Mouse (Mus musculus): ENCODE data around the gene Ap1m1. TPM values are rescaled to one million over a fixed set of nuclear protein-coding genes. Genes with fewer than 3 reads are reported as not detected.

The Ap1m1 gene
- 222 and 230 TPM in 2 replicates for polyA plus RNA-seq (2012; rRNA removed)

DNA sequence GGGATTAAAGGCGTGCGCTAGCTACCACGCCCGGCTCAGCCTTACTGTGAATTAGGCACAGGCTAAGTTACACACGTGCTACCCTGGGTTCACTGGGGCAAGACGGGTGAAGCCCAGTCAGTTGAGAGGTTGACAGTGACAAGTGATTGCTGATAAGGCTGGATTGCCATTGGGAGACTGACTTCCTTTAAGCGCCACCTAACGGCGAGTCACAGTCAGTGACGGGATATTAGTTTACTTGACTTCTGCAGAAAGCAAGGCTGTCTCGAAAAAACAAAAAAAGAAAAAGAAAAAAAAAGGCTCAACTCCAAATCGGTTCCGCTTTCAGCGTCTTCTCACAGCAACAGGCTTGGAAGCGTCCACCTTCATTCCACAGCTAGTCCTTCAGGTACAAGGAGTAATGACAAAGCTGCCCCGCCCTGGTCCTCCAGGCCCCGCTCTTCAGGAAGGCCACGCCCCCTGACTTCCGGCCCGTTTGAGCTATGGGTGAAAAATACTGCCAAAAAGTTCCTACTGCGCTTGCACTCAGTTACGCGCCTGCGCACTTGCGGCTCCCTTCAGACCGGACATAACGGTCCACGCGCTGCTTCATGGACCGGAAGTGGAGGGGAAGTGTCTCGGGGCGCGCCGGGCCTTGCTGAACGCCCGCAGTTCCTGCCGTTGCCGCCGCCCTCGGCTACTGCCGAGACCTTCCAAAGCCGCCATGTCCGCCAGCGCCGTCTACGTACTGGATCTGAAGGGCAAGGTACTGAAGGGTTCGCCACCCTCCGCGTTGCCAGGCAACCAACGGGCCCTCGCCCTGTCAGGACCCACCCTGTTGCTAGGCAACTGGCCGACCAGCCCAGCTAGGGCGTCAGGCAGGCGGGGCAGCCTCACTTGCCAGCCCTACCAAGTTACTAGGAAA lies at the start of gene Ap1m1:
TSS of gene Ap1m1 (plus strand) at position 520 of the 904 bp plus-strand sequence.

DNA sequence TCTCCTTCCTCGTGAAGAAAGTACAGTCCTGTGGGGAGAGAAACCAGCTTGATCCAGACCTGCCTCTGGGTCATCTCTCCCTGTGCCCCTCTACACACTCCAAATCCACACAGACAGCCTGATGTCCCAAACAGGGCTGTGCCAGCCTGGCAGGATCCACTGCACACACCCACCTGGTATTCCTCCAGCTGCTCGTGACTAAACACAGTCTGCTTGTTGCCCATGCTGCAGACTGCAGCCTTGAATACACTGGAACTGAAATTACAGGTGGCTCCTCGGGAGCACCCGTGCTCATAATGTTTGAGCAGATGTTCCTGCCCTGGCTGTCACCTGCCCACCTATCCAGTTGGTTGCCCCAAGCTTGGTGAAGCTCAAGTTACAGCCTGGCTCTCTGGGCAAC lies 27.1 kb upstream of the Ap1m1 start, which contains the start of gene Cib3:
TSS of gene Cib3 (minus strand) at position 87 of the 400 bp plus-strand sequence.

DNA sequence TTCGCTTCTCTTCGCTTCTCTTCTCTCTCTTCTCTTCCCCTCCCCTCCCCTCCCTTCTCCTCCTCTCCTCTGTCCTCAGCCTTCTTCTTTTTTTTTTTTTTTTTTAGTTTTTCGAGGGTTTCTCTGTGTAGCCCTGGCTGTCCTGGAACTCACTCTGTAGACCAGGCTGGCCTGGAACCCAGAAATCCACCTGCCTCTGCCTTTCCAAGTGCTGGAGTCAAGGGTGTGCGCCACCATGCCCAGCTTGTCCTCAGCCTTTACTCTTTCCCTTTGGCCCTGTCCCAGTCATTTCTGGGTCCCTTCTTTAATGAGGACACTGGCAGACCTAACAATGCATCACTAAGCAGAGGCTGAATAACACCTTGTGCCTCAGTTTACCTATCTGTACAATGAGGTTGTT lies 26.3 kb upstream of the Ap1m1 start, which contains the start of gene Gm11034:
TSS of gene Gm11034 (minus strand) at position 101 of the 400 bp plus-strand sequence.

DNA sequence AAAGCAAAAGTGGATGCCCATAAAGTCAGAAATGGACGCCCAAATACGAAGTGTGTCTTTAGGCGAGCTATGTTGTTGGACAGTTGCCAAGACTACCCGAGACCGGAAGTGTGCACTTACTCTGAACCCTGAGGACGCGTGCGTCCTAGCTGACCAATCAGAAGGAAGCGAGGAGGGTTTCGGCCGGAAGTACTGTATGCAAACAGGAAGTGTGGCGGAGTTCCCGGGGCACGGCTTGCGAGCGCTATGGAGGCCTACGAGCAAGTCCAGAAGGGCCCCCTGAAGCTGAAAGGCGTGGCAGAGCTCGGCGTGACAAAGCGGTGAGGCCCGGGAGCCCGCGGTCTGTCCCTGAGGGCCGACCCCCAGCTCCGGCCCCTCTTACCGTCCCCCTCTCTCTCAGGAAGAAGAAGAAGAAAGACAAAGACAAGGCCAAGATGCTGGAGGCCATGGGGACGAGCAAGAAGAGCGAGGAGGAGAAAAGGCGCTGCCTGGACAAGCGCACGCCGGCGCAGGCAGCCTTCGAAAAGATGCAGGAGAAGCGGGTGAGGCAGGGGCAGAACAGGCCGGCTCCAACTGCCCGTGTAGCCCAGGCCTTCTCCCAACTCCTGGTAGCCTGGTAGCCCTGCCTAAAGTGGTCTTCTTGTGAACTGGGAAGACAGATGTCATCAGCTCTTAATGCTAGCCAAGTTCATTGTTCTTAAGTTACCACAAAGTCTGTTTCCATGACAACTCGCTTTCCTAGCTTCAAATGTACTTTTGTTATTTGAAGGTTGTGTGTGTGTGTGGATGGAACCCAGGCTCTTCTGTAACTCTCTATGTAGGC lies 20.1 kb upstream of the Ap1m1 start, which contains the start of gene Fam32a:
TSS of gene Fam32a (plus strand) at position 190 of the 823 bp plus-strand sequence.

DNA sequence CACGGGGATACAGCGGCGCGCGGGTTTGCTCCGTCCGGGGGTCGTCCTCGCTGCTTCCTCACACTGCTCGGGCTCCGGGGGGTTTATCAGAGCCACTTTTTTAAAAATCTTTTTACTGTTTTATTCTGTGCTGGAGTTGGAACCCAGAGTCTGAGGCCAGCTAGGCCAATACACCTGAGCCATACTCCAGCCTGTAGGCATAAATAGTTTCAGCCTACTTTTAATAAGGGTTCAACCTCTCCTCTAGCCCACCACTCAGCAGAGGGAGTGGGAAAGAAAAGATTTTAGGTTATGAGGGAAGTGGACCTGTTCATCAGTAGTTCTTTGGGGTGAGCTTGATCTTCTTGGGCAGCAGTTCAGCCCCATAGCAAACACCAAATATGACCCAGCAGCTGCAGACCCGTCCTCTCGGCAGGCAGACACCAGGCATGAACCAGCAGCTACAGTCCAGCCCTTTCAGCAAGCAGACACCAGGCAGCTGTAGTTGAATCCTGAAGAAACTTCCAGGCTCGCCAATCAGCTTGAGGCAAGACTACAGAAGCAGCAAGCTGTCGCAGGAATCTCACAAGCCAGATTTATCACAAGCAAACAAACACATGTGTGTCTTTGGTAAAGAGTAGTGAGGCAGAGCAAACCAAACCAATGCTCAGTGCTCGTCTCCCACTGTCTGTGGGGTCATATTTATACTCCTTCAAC lies 65.5 kb downstream of the Ap1m1 start, which contains the start of gene Gm10282:
TSS of gene Gm10282 (minus strand) at position 51 of the 696 bp plus-strand sequence.

Other genes with a start within 250 kb of the Ap1m1 start
- gene Cyp4f18, start 230.4 kb upstream of the Ap1m1 start, polyA plus RNA-seq (2012; rRNA removed): 0.15 TPM in 2 replicates
- not detected in 2 replicates for gene Olfr372, start 198.8 kb upstream of the Ap1m1 start, polyA plus RNA-seq (2012; rRNA removed)
- gene Olfr373, start 156.8 kb upstream of the Ap1m1 start, polyA plus RNA-seq (2012; rRNA removed): not detected in 2 replicates
- not detected in 2 replicates for gene Olfr374, start 133.0 kb upstream of the Ap1m1 start, polyA plus RNA-seq (2012; rRNA removed)
- gene Tpm4, start 105.0 kb upstream of the Ap1m1 start, polyA plus RNA-seq (2012; rRNA removed): 184 and 195 TPM in 2 replicates
- 120 and 132 TPM in 2 replicates for gene Rab8a, start 78.8 kb upstream of the Ap1m1 start, polyA plus RNA-seq (2012; rRNA removed)
- gene Hsh2d, start 50.4 kb upstream of the Ap1m1 start, polyA plus RNA-seq (2012; rRNA removed): 0.15 TPM in 2 replicates
- 0.03 TPM in 1 of 2 replicates, not detected in the other for gene Cib3, start 27.2 kb upstream of the Ap1m1 start, polyA plus RNA-seq (2012; rRNA removed)
- not detected in 2 replicates for gene Gm11034, start 26.4 kb upstream of the Ap1m1 start, polyA plus RNA-seq (2012; rRNA removed)
- gene Fam32a, start 20.3 kb upstream of the Ap1m1 start, polyA plus RNA-seq (2012; rRNA removed): 87.3 and 98.8 TPM in 2 replicates
- 22.6 and 23.4 TPM in 2 replicates for gene Gm10282, start 65.2 kb downstream of the Ap1m1 start, polyA plus RNA-seq (2012; rRNA removed)
- gene Klf2, start 79.0 kb downstream of the Ap1m1 start, polyA plus RNA-seq (2012; rRNA removed): 10.7 and 17.6 TPM in 2 replicates
- gene Eps15l1, start 181.4 kb downstream of the Ap1m1 start, polyA plus RNA-seq (2012; rRNA removed): 111 and 112 TPM in 2 replicates
- gene Calr3, start 203.9 kb downstream of the Ap1m1 start, polyA plus RNA-seq (2012; rRNA removed): 0.55 and 0.74 TPM in 2 replicates
- 14.9 and 15.2 TPM in 2 replicates for gene 1700030K09Rik, start 203.9 kb downstream of the Ap1m1 start, polyA plus RNA-seq (2012; rRNA removed)
- gene Cherp, start 235.2 kb downstream of the Ap1m1 start, polyA plus RNA-seq (2012; rRNA removed): 75.3 and 90.3 TPM in 2 replicates